Mouse (Mus musculus) stomach, embryonic 15.5 days (tissue): Measurements from ENCODE around the gene Pou5f1. TPM values are rescaled to one million over a fixed set of nuclear protein-coding genes. Genes with fewer than 3 reads are reported as not detected.
A peak's percentile ranks its signal among the peaks of the same experiment; 100 is the strongest.

Experiments
- ATAC-seq: fragments of 200-750 bp; cut with Nextera tagmentation; 2 replicates; pipeline ENCODE4 v1.8.0; 2017; ENCODE audit warnings: low read depth, moderate number of reproducible peaks, moderate TSS enrichment; ENCODE audit not compliant: insufficient read depth, low FRiP score
- H3K27ac ChIP-seq: fragments of 300-500 bp; sonication (generic); 2 replicates; pipeline ENCODE4 v1.5.1; 2015; ENCODE audit warnings: mild to moderate bottlenecking, inconsistent platforms
- H3K27me3 ChIP-seq: fragments of 300-500 bp; sonication (generic); replicated peaks from 2 replicates; pipeline ENCODE4 v1.6.1; 2015; ENCODE audit warnings: inconsistent platforms
- H3K36me3 ChIP-seq: fragments of 300-500 bp; sonication (generic); 2 replicates; pipeline ENCODE4 v1.6.1; 2015; ENCODE audit warnings: inconsistent platforms
- H3K4me1 ChIP-seq: fragments of 300-500 bp; sonication (generic); 2 replicates; pipeline ENCODE4 v1.6.1; 2015; ENCODE audit warnings: inconsistent platforms
- H3K4me2 ChIP-seq: fragments of 300-500 bp; sonication (generic); 2 replicates; pipeline ENCODE4 v1.6.1; 2015; ENCODE audit warnings: mild to moderate bottlenecking, inconsistent platforms
- H3K4me3 ChIP-seq: fragments of 300-500 bp; sonication (generic); replicated peaks from 2 replicates; pipeline ENCODE4 v1.5.1; 2015; ENCODE audit warnings: inconsistent platforms
- H3K9ac ChIP-seq: fragments of 300-500 bp; sonication (generic); 2 replicates; pipeline ENCODE4 v1.6.1; 2015; ENCODE audit warnings: inconsistent platforms
- H3K9me3 ChIP-seq: fragments of 300-500 bp; sonication (generic); 2 replicates; pipeline ENCODE4 v1.6.1; 2016; ENCODE audit warnings: inconsistent platforms
- WGBS: fragments of 180-500 bp; shearing (Covaris S2); methylation state at CpG from one replicate; pipeline ENCODE4 v1.1.7; 2015; 5-methylcytosine and 5-hydroxymethylcytosine counted together
- polyA plus RNA-seq: library from polyadenylated mRNA; unstranded; fragments of >200 nt; fragmentation: Nextera tagmentation; extraction: Ambion mirVana; gene quantifications from 2 replicates; pipeline ENCODE4 v1.2.1, GENCODE M21; 2015

The Pou5f1 gene
- polyA plus RNA-seq, 1 experiment from 2014 or later, result not detected

- H3K36me3 ChIP-seq, result no peaks in the 10 kb centered on the region
- no peaks in the 10 kb centered on the region for H3K27me3 ChIP-seq
- no peak overlapping the region for H3K4me2 ChIP-seq
- no peaks in the 10 kb centered on the region for H3K4me1 ChIP-seq
- H3K4me3 ChIP-seq, result no peak overlapping the region
- H3K9me3 ChIP-seq, result no peaks in the 10 kb centered on the region
- no peak overlapping the region for H3K27ac ChIP-seq
- no peak for ATAC-seq
- WGBS, result 76% methylated on average over 15 of the region's 15 CpGs
- no peak overlapping the region for H3K9ac ChIP-seq
These were observed 37.1 kb downstream of the Pou5f1 start for GRCm38 (mm10) chr17:35542761-35543411.

GRCm38 (mm10) chr17:35543412-35543861, 37.6 kb downstream of the Pou5f1 start:
- Histone ChIP-seq H3K27ac (no peak overlapping the region), H3K4me2 (no peak overlapping the region), H3K36me3 (no peaks in the 10 kb centered on the region), H3K4me3 (no peak overlapping the region), H3K9me3 (no peaks in the 10 kb centered on the region), H3K27me3 (no peaks in the 10 kb centered on the region), H3K9ac (no peak overlapping the region), H3K4me1 (no peaks in the 10 kb centered on the region)
- no peak for ATAC-seq
- whole genome bisulfite sequencing, result 53% methylated on average over 14 of the region's 14 CpGs

GRCm38 (mm10) chr17:35544001-35544400, 38.2 kb downstream of the Pou5f1 start:
- no peak overlapping the region for H3K9ac ChIP-seq
- 66% methylated on average over 6 of the region's 6 CpGs for WGBS
- H3K4me1 ChIP-seq, result 0 out of 2 replicates have a peak, but pooled peaks cover 3% of the 10 kb centered on the region
- no peak overlapping the region for H3K27ac ChIP-seq
- no peaks in the 10 kb centered on the region for H3K27me3 ChIP-seq
- H3K9me3 ChIP-seq, result no peaks in the 10 kb centered on the region
- no peak overlapping the region for H3K4me3 ChIP-seq
- H3K36me3 ChIP-seq, result no peaks in the 10 kb centered on the region
- no peak for ATAC-seq
- H3K4me2 ChIP-seq, result no peak overlapping the region

GRCm38 (mm10) chr17:35544680-35545079, 38.9 kb downstream of the Pou5f1 start:
- no peak for ATAC-seq
- Histone ChIP-seq H3K4me2 (no peak overlapping the region), H3K9me3 (no peaks in the 10 kb centered on the region), H3K4me1 (peaks cover 8% of the 10 kb centered on the region), H3K36me3 (no peaks in the 10 kb centered on the region), H3K27me3 (no peaks in the 10 kb centered on the region), H3K9ac (no peak overlapping the region), H3K4me3 (no peak overlapping the region), H3K27ac (no peak overlapping the region)
- WGBS, result 35% methylated on average over 6 of the region's 6 CpGs

GRCm38 (mm10) chr17:35547465-35547864, 41.6 kb downstream of the Pou5f1 start:
- H3K9ac ChIP-seq, result no peak overlapping the region
- no peaks in the 10 kb centered on the region for H3K9me3 ChIP-seq
- no peak overlapping the region for H3K4me3 ChIP-seq
- no peak overlapping the region for H3K4me2 ChIP-seq
- no peak overlapping the region for H3K27ac ChIP-seq
- WGBS, result 80% methylated on average over 2 of the region's 2 CpGs
- ATAC-seq, result no peak
- no peaks in the 10 kb centered on the region for H3K27me3 ChIP-seq
- H3K36me3 ChIP-seq, result no peaks in the 10 kb centered on the region
- peaks cover 14% of the 10 kb centered on the region for H3K4me1 ChIP-seq

- Histone ChIP-seq H3K9me3 (no peaks in the 10 kb centered on the region), H3K4me1 (peaks cover 14% of the 10 kb centered on the region), H3K9ac (no peak overlapping the region), H3K27ac (peak overlapping the region; percentile 40; the same call in 1 of the 2 replicates), H3K36me3 (no peaks in the 10 kb centered on the region), H3K4me2 (no peak overlapping the region), H3K27me3 (no peaks in the 10 kb centered on the region), H3K4me3 (no peak overlapping the region)
- ATAC-seq, result no peak
- WGBS, result 29% methylated on average over 5 of the region's 5 CpGs
These were observed 42.8 kb downstream of the Pou5f1 start for GRCm38 (mm10) chr17:35548636-35549035.

- peaks cover 14% of the 10 kb centered on the region for H3K4me1 ChIP-seq
- H3K27me3 ChIP-seq, result no peaks in the 10 kb centered on the region
- H3K9ac ChIP-seq, result no peak overlapping the region
- WGBS, result 29% methylated on average over 15 of the region's 15 CpGs
- peak overlapping the region; percentile 87 for H3K27ac ChIP-seq
- H3K4me3 ChIP-seq, result no peak overlapping the region
- H3K9me3 ChIP-seq, result no peaks in the 10 kb centered on the region
- ATAC-seq, result peak; percentile 62
- H3K36me3 ChIP-seq, result no peaks in the 10 kb centered on the region
- peak overlapping the region; percentile 39 for H3K4me2 ChIP-seq
These were observed 43.8 kb downstream of the Pou5f1 start for GRCm38 (mm10) chr17:35549437-35550142.

- 93% methylated on average over 4 of the region's 4 CpGs for WGBS
- Histone ChIP-seq H3K27me3 (no peaks in the 10 kb centered on the region), H3K4me3 (no peak overlapping the region), H3K9ac (no peak overlapping the region), H3K9me3 (no peaks in the 10 kb centered on the region), H3K27ac (peak overlapping the region; percentile 87), H3K4me1 (peaks cover 14% of the 10 kb centered on the region), H3K36me3 (no peaks in the 10 kb centered on the region), H3K4me2 (peak overlapping the region; percentile 39; the same call in 1 of the 2 replicates)
- no peak; the same call in 1 of the 2 replicates for ATAC-seq
These were observed 44.3 kb downstream of the Pou5f1 start for GRCm38 (mm10) chr17:35550143-35550494.

- Histone ChIP-seq H3K27ac (no peak overlapping the region), H3K4me3 (no peak overlapping the region), H3K4me2 (no peak overlapping the region), H3K9ac (no peak overlapping the region), H3K9me3 (no peaks in the 10 kb centered on the region), H3K27me3 (no peaks in the 10 kb centered on the region), H3K4me1 (peaks cover 14% of the 10 kb centered on the region), H3K36me3 (no peaks in the 10 kb centered on the region)
- ATAC-seq, result no peak
- WGBS, result 46% methylated on average over 8 of the region's 8 CpGs
These were observed 45.1 kb downstream of the Pou5f1 start for GRCm38 (mm10) chr17:35550871-35551270.

- no peak within 1 kb of the TSS for H3K9ac ChIP-seq
- no peak for ATAC-seq
- H3K4me3 ChIP-seq, result no peak within 1 kb of the TSS
- WGBS, result 73% methylated on average over 10 of the region's 10 CpGs
- no peaks in the 10 kb centered on the region for H3K9me3 ChIP-seq
- H3K36me3 ChIP-seq, result no peaks in the 10 kb centered on the region
- H3K27ac ChIP-seq, result no peak within 1 kb of the TSS
- no peaks in the 10 kb centered on the region for H3K27me3 ChIP-seq
- no peak within 1 kb of the TSS for H3K4me2 ChIP-seq
- H3K4me1 ChIP-seq, result peaks cover 14% of the 10 kb centered on the region
These were observed 46.1 kb downstream of the Pou5f1 start, which contains the start of gene Cdsn for GRCm38 (mm10) chr17:35551881-35552414. TSS of gene Cdsn (plus strand) at chr17:35552128.

- ATAC-seq, result no peak
- no peaks in the 10 kb centered on the region for H3K27me3 ChIP-seq
- WGBS, result 79% methylated on average over 5 of the region's 5 CpGs
- no peaks in the 10 kb centered on the region for H3K36me3 ChIP-seq
- H3K4me1 ChIP-seq, result peaks cover 9% of the 10 kb centered on the region
- no peak overlapping the region for H3K4me3 ChIP-seq
- H3K9me3 ChIP-seq, result no peaks in the 10 kb centered on the region
- H3K27ac ChIP-seq, result no peak overlapping the region
- no peak overlapping the region for H3K4me2 ChIP-seq
- no peak overlapping the region for H3K9ac ChIP-seq
These were observed 48.5 kb downstream of the Pou5f1 start for GRCm38 (mm10) chr17:35554321-35554720.

GRCm38 (mm10) chr17:35554761-35555397, 49.1 kb downstream of the Pou5f1 start:
- H3K36me3 ChIP-seq, result no peaks in the 10 kb centered on the region
- WGBS, result 90% methylated on average over 18 of the region's 18 CpGs
- H3K9ac ChIP-seq, result no peak overlapping the region
- no peaks in the 10 kb centered on the region for H3K9me3 ChIP-seq
- no peak overlapping the region for H3K4me3 ChIP-seq
- no peak overlapping the region for H3K4me2 ChIP-seq
- H3K4me1 ChIP-seq, result peaks cover 4% of the 10 kb centered on the region; the same call in 1 of the 2 replicates
- H3K27me3 ChIP-seq, result no peaks in the 10 kb centered on the region
- H3K27ac ChIP-seq, result no peak overlapping the region
- ATAC-seq, result no peak
